Mouse (Mus musculus) limb, embryonic 15.5 days (tissue): ENCODE measurements around the gene Map3k4. TPM values are rescaled to one million over a fixed set of nuclear protein-coding genes. Genes with fewer than 3 reads are reported as not detected.
A peak's percentile ranks its signal among the peaks of the same experiment; 100 is the strongest.

Experiments
- ATAC-seq: fragments of 200-750 bp; cut with Nextera tagmentation; 2 replicates; pipeline ENCODE4 v1.8.0; 2017; ENCODE audit warnings: low read depth, moderate TSS enrichment; ENCODE audit not compliant: insufficient number of reproducible peaks, low FRiP score, low TSS enrichment
- H3K27ac ChIP-seq: fragments of 300-500 bp; sonication (generic); 2 replicates; pipeline ENCODE4 v1.5.1; 2015; ENCODE audit warnings: moderate library complexity, mild to moderate bottlenecking, inconsistent platforms
- H3K27me3 ChIP-seq: fragments of 300-500 bp; sonication (generic); 2 replicates; pipeline ENCODE4 v1.6.1; 2015; ENCODE audit warnings: inconsistent platforms
- H3K36me3 ChIP-seq: fragments of 300-500 bp; sonication (generic); 2 replicates; pipeline ENCODE4 v1.6.1; 2015; ENCODE audit warnings: inconsistent platforms
- H3K4me1 ChIP-seq: fragments of 300-500 bp; sonication (generic); 2 replicates; pipeline ENCODE4 v1.6.1; 2015; ENCODE audit warnings: inconsistent platforms
- H3K4me2 ChIP-seq: fragments of 300-500 bp; sonication (generic); 2 replicates; pipeline ENCODE4 v1.6.1; 2015; ENCODE audit warnings: mild to moderate bottlenecking, inconsistent platforms
- H3K4me3 ChIP-seq: fragments of 300-500 bp; sonication (generic); 2 replicates; pipeline ENCODE4 v1.5.1; 2015; ENCODE audit warnings: mild to moderate bottlenecking, inconsistent platforms
- H3K9ac ChIP-seq: fragments of 300-500 bp; sonication (generic); 2 replicates; pipeline ENCODE4 v1.6.1; 2015; ENCODE audit warnings: inconsistent platforms
- H3K9me3 ChIP-seq: fragments of 300-500 bp; sonication (generic); 2 replicates; pipeline ENCODE4 v1.6.1; 2016; ENCODE audit warnings: inconsistent platforms
- WGBS: fragments of 180-500 bp; shearing (Covaris S2); methylation state at CpG from one replicate; pipeline ENCODE4 v1.1.7; 2015; 5-methylcytosine and 5-hydroxymethylcytosine counted together
- polyA plus RNA-seq: library from polyadenylated mRNA; unstranded; fragments of >200 nt; fragmentation: Nextera tagmentation; extraction: Ambion mirVana; gene quantifications from 2 replicates; pipeline ENCODE4 v1.2.1, GENCODE M21; 2015

Map3k4 gene
- 38.8 and 41.6 TPM in 2 replicates for polyA plus RNA-seq

DNA sequence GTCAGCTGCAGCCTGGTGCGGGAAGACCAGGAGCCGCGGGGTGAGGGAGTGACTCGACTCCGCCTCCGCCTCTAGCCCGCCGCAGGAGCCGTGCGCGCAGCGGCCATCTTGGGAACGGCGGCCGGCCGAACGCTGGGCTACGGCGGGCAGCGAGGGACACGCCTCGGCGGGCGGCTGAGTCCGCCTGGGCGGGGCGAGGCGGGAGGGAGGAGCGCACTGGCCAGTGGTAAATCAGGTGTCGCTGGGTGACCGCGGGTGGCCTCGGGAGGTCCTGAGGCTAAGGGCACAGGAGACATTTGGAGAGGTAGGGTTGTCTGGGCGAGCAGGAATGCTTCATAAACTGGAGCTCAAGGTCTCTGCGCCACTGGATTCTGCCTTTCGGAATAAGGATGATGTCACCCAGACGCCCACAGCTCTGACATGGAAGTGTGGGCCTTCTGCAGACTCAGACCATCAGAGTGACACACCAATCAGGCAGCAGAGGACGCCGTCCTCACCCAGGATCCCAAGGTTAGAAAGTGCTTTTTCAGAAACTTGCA lies at the start of gene Map3k4:
Map3k4 (minus strand) TSS at position 134 of the 539 bp plus-strand sequence.
- WGBS: 0% methylated on average over 36 of the region's 39 CpGs
- Histone ChIP-seq H3K9me3 (no peaks in the 10 kb centered on the region), H3K27me3 (no peaks in the 10 kb centered on the region), H3K4me1 (peaks cover 20% of the 10 kb centered on the region), H3K36me3 (no peaks in the 10 kb centered on the region), H3K4me3 (peak within 1 kb of the TSS; percentile 99), H3K9ac (peak within 1 kb of the TSS; percentile 95), H3K27ac (peak within 1 kb of the TSS; percentile 96), H3K4me2 (peak within 1 kb of the TSS; percentile 58)
- ATAC-seq: peak; percentile 90

DNA sequence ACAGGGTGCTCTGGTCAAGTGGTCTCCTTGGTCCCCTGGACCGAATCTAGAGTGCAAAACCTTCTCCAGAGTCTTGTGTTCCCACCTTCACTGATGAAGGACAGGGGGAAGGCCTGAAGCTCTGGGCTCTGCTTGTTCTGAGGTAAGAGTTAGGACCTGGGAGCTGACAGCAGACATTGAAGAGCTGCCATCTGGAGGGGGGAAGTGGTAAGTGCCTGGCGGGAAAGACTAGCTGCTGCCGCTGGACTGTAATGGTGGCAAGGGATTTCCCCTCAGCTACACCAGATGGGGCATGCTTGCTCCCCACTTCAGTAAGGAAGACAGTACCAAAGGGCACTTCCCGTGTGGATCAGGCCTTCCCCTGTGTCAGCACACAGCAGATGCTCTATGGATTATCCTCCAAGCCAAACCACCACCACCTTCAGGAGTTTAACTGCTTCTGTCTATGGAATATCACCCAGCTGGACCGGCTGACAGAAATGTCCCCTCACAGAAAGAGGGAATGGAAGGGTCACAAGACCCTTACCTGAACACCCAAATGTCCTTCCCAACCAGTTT lies 48.9 kb upstream of the Map3k4 start:
- Histone ChIP-seq H3K27me3 (no peaks in the 10 kb centered on the region), H3K27ac (no peak overlapping the region), H3K4me1 (no peaks in the 10 kb centered on the region), H3K4me3 (no peak overlapping the region), H3K9ac (no peak overlapping the region), H3K4me2 (no peak overlapping the region), H3K9me3 (no peaks in the 10 kb centered on the region), H3K36me3 (no peaks in the 10 kb centered on the region)
- 39% methylated on average over 5 of the region's 5 CpGs for WGBS
- ATAC-seq: no peak

DNA sequence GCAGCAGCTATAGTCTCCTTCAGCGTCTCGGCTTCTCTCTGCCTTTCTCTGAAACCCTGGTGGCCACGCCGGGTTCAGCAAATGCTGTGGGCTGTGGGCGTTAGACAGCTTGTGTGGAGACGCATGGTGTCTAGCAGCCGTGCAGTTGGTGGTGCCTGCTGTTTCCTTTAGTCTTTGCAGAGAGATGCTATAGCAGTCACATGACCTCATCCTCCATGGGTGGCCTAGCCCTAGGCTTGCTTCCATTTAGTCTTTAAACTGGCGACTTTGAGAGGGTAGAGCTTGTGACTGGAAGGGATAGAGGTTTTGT lies 45.8 kb upstream of the Map3k4 start:
- Histone ChIP-seq H3K4me1 (no peaks in the 10 kb centered on the region), H3K9me3 (no peaks in the 10 kb centered on the region), H3K27me3 (no peaks in the 10 kb centered on the region), H3K4me3 (no peak overlapping the region), H3K27ac (no peak overlapping the region), H3K36me3 (no peaks in the 10 kb centered on the region), H3K4me2 (no peak overlapping the region), H3K9ac (no peak overlapping the region)
- 62% methylated on average over 8 of the region's 8 CpGs for WGBS
- ATAC-seq: no peak

DNA sequence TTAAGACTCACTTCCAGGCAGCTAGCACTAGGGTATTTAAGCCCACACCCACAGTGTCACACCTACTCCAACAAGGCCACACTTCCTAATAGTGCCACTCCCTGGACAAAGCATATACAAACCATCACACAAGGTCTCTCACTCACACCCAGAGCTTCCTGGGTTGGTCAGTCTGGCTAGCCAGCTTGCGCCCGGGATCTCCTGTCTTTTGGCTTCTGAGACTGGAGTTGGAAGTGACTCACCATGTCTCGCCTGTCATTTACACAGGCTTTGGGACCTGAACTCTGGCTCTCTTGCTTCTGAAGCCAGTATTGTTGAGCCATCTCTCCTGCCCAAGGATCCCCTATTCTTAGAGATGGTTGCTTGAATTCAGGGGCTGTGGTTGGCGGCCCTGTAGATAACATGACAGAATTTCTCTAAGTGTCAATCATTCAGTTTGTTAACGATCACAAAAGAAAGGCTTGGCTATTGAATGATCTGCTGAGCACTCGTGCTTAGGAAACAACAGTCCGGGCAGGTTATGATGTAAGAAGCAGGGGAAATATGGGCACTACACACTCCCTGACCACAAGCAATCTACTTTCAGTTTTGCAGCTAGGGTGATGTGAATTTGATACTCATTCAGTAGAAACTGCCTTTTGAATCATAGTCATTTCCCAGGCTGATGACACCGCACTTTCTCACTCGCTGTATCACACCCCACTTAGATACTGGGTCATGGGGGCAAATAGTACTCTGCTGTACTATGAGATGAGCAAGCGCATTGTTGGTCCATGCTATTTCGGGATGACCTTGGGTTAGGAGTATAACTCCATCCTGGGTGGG lies 45.2 kb upstream of the Map3k4 start:
- no peak overlapping the region for H3K4me3 ChIP-seq
- H3K4me1 ChIP-seq: no peaks in the 10 kb centered on the region
- no peak overlapping the region for H3K9ac ChIP-seq
- 90% methylated on average over 11 of the region's 11 CpGs for WGBS
- no peak overlapping the region for H3K4me2 ChIP-seq
- no peak for ATAC-seq
- H3K27ac ChIP-seq: no peak overlapping the region
- no peaks in the 10 kb centered on the region for H3K36me3 ChIP-seq
- no peaks in the 10 kb centered on the region for H3K27me3 ChIP-seq
- H3K9me3 ChIP-seq: no peaks in the 10 kb centered on the region

DNA sequence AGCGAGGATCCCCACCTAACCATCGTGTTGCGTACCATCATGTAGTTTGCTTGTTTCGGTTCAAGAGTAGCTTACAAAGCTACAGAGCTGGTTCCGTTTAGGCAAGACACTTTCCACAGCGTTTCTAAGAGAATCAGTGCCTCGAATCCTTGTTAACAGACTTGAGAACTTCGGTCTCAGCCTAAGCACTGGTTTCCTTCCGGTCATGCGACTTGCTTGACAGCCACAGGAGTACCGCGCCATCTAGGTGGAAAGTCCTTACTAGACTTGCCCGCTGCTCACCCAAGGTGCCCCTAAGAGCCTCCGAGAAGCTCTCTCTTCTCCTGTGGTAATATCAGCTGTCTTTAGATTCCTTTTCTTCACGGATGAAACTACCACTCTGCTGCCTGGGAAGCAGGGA lies 41.3 kb upstream of the Map3k4 start:
- Histone ChIP-seq H3K4me2 (no peak overlapping the region), H3K4me1 (no peaks in the 10 kb centered on the region), H3K9ac (no peak overlapping the region), H3K9me3 (no peaks in the 10 kb centered on the region), H3K4me3 (no peak overlapping the region), H3K27me3 (no peaks in the 10 kb centered on the region), H3K36me3 (no peaks in the 10 kb centered on the region), H3K27ac (no peak overlapping the region)
- WGBS: 84% methylated on average over 15 of the region's 15 CpGs
- no peak for ATAC-seq

DNA sequence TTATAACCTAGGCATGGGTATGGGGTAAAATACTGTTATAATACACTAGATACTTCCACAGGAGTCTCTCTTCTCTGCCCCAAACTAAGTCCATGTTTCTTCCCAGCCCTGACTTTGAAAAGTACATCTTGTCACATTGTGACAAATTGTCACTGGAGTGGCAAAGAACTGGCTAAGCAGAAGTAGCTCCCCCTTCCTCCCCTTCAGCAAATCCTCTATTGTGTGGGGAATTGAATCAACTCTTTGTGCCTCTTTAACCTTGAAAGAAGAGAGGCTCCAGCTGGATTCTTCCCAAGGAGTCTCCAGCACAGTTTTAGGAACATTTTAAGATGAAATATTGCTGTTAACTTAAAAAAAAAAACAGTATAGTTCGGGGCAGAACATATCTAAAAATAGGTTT lies 34.2 kb upstream of the Map3k4 start:
- Histone ChIP-seq H3K36me3 (no peaks in the 10 kb centered on the region), H3K4me1 (no peaks in the 10 kb centered on the region), H3K4me3 (no peak overlapping the region), H3K9ac (no peak overlapping the region), H3K9me3 (no peaks in the 10 kb centered on the region), H3K27me3 (no peaks in the 10 kb centered on the region), H3K27ac (no peak overlapping the region), H3K4me2 (no peak overlapping the region)
- WGBS: 44% methylated on average over 1 of the region's 1 CpGs
- no peak for ATAC-seq

DNA sequence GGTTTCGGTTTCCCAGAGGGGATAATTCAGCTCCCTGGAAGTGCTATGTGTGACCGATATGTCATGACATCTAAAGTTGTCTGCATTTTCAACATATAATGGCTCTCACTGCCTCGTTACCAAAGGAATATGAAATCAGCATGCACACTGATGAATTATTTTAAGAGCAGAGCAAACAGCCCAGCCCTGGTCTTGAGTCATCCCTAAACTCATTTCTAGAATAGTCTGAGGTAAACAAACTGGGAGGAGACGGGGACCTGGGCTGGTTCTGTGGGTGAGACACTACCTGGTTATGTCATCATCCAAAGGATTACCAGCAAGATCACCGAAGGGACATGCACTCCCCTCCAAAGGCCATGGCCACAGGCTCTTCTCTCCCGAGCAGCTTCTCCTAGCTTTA lies 33.0 kb upstream of the Map3k4 start:
- no peak overlapping the region for H3K27ac ChIP-seq
- ATAC-seq: no peak
- no peak overlapping the region for H3K9ac ChIP-seq
- no peak overlapping the region for H3K4me2 ChIP-seq
- H3K27me3 ChIP-seq: no peaks in the 10 kb centered on the region
- no peaks in the 10 kb centered on the region for H3K36me3 ChIP-seq
- H3K4me1 ChIP-seq: no peaks in the 10 kb centered on the region
- no peaks in the 10 kb centered on the region for H3K9me3 ChIP-seq
- H3K4me3 ChIP-seq: no peak overlapping the region
- WGBS: 77% methylated on average over 6 of the region's 6 CpGs

DNA sequence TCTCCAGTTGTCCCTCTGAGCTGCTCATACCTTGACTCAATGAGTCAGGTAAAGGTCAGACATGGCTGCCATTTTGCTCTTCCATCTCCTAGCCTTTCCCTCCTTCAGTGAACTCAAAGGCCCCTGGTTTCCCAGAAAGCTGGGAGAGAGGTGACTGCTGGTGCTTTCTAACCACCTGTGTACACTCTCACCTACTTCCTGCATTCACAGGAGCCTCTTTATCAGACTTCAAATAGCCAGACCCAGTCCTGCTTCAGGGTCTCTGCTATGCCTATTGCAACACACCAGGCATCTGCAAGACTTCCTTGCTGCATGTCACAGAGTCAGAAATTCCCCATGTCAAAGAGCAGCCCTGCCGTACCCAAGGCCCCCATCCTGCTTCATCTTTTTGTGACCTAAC lies 28.9 kb upstream of the Map3k4 start:
- Histone ChIP-seq H3K27me3 (no peaks in the 10 kb centered on the region), H3K27ac (no peak overlapping the region), H3K9ac (no peak overlapping the region), H3K4me1 (no peaks in the 10 kb centered on the region; the same call in 1 of the 2 replicates), H3K4me2 (no peak overlapping the region), H3K4me3 (no peak overlapping the region), H3K36me3 (no peaks in the 10 kb centered on the region), H3K9me3 (no peaks in the 10 kb centered on the region)
- 79% methylated on average over 1 of the region's 1 CpGs for WGBS
- ATAC-seq: no peak

DNA sequence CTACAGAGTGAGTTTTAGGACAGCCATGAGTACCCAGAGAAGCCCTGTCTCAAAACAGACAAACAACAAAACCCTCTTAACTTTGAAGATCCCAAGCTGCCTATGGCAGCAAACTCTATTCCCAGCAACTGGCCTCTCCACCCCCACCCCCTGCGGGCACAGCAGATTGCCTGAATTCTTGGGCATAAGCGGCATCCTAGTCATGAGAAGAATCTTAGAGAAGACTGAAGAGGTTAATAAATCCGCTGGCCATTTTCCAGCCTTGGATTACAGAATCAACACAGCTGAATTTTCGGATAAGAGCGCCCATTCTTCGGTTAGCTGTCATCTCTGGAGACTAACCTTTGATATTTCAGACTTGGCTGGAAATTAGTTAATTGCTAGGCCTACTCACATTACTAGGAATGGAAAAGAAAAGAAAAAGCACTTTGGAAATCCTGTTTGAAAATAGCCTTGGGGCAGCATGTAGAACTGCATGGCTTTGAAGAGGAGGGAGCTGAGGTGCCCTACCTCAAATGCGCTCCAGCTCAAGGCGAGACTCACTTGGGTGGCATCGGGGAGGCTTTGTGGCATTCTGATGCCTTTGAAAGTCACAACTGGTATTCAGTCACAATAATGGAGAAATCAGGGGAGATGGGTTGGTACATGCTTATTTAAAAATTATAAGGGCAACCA lies 25.2 kb upstream of the Map3k4 start:
- no peaks in the 10 kb centered on the region; the same call in 1 of the 2 replicates for H3K4me1 ChIP-seq
- no peak overlapping the region for H3K4me3 ChIP-seq
- no peaks in the 10 kb centered on the region for H3K27me3 ChIP-seq
- no peak overlapping the region for H3K27ac ChIP-seq
- H3K4me2 ChIP-seq: no peak overlapping the region
- H3K9me3 ChIP-seq: no peaks in the 10 kb centered on the region
- H3K9ac ChIP-seq: no peak overlapping the region
- H3K36me3 ChIP-seq: no peaks in the 10 kb centered on the region
- no peak for ATAC-seq
- 73% methylated on average over 9 of the region's 9 CpGs for WGBS

DNA sequence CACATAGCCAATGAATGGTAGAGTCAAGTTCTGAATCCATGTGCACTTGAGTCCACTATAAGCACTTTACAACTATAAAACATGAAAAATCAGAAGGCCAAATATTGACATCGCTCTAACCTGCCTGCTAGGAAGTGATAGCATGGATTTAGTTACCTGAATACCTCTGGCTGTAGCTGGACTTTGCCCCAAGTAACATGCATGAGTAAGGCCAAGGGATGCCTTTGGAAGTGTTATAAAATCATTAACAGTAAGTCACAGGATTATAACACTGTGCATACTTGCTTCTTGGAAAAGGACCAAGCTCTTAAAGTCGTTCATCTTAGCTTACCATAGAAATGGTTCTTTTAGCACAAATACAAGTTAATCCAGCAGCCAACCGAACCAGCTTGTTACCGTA lies 18.6 kb upstream of the Map3k4 start:
- no peaks in the 10 kb centered on the region for H3K9me3 ChIP-seq
- ATAC-seq: no peak
- no peaks in the 10 kb centered on the region for H3K36me3 ChIP-seq
- H3K27me3 ChIP-seq: no peaks in the 10 kb centered on the region
- no peak overlapping the region for H3K9ac ChIP-seq
- H3K4me2 ChIP-seq: no peak overlapping the region
- H3K4me1 ChIP-seq: no peaks in the 10 kb centered on the region
- no peak overlapping the region for H3K4me3 ChIP-seq
- H3K27ac ChIP-seq: no peak overlapping the region
- 61% methylated on average over 4 of the region's 4 CpGs for WGBS

DNA sequence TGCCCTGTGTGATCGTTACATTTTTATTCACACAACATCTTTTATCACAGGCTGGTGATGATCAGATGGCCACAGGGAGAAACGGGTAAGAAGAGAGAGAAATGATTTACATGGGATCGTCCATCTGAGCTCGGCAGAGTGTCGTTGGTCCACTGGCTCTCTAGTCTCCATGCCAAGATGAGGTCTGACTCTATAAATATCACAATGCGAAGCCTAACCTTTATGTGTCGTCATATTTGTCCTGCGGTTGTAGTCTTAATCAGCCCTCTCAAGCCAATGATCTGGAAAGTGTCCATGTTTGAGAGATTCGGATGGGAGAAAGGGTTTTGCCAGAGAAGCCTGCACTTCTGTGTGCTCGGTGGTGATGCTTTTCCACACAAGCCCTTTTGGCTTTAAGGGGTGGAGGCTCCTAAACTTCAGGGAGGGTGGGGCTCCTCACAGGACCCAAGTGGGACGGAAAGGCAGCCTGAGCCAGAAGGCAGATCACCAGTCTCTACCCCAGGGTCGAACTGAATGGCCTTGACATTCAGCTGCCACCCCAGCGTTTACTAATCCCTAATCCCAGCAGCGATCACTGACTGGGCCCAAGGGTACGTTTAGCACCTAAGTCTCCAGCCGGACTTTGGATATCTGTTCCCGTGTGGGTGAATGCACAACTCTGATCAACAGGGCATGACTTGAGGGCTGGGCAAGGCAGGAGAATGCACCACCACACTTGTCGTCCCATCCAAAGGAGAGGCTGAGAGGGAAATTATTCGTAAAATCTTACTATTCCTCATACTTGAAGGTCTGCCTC lies 17.7 kb upstream of the Map3k4 start:
- WGBS: 82% methylated on average over 19 of the region's 19 CpGs
- Histone ChIP-seq H3K9ac (no peak overlapping the region), H3K4me2 (no peak overlapping the region)

More for the DNA sequence above, 17.7 kb upstream of the Map3k4 start:
- Histone ChIP-seq H3K4me3 (no peak overlapping the region), H3K27ac (no peak overlapping the region), H3K36me3 (no peaks in the 10 kb centered on the region), H3K27me3 (no peaks in the 10 kb centered on the region), H3K4me1 (no peaks in the 10 kb centered on the region), H3K9me3 (no peaks in the 10 kb centered on the region)
- no peak for ATAC-seq
